In genomic region chr6:105677149-105678031, GRCm38 (mm10) we compare ENCODE assay signal across 10 mouse cellular contexts. TPM values are rescaled to one million over a fixed set of nuclear protein-coding genes. Genes with fewer than 3 reads are reported as not detected.
DNase-seq lines count a peak whose midpoint lies in the region; ATAC-seq lines count a peak whose summit lies in the region.
"Had no signal": no experiment of that assay in that cellular context is flagged by ENCODE, and none has a peak within 500 bp of the region (broad histone marks: within the 10 kb centered on the region; RNA-seq: fewer than 3 reads in every experiment).

Gene Cntn4 (plus strand): TSS chr6:105677660.

- H3K9ac ChIP-seq in heart, embryonic 12.5 days: no peak within 1 kb of the TSS; the same call in 1 of the 2 replicates
- H3K9ac ChIP-seq in embryonic facial prominence, embryonic 13.5 days: peak within 1 kb of the TSS; percentile 61
- no peak within 1 kb of the TSS for H3K9ac ChIP-seq in intestine, embryonic 16.5 days (ENCODE audit: low read depth, low read length)
- no peak within 1 kb of the TSS for H3K9ac ChIP-seq in liver, embryonic 13.5 days

- H3K9me3 ChIP-seq in heart, embryonic 12.5 days (replicated peaks): no peaks in the 10 kb centered on the region
- H3K9me3 ChIP-seq in embryonic facial prominence, embryonic 13.5 days: no peaks in the 10 kb centered on the region
- H3K9me3 ChIP-seq in intestine, embryonic 16.5 days (ENCODE audit: control insufficient read depth, low read length): no peaks in the 10 kb centered on the region
- no peaks in the 10 kb centered on the region for H3K9me3 ChIP-seq in liver, embryonic 13.5 days (replicated peaks)

- ATAC-seq in heart, embryonic 12.5 days (ENCODE audit: insufficient number of reproducible peaks, low FRiP score): no peak
- ATAC-seq in embryonic facial prominence, embryonic 13.5 days (ENCODE audit: insufficient number of reproducible peaks, insufficient read depth, low FRiP score, low TSS enrichment, low read depth): peak; percentile 71
- ATAC-seq in intestine, embryonic 16.5 days: peak; percentile 58
- ATAC-seq in liver, embryonic 13.5 days (ENCODE audit: low read depth): no peak

- peak within 1 kb of the TSS; percentile 34 for H3K4me3 ChIP-seq in heart, embryonic 12.5 days
- peak within 1 kb of the TSS; percentile 48 for H3K4me3 ChIP-seq in embryonic facial prominence, embryonic 13.5 days
- peak within 1 kb of the TSS; percentile 36 for H3K4me3 ChIP-seq in intestine, embryonic 16.5 days (ENCODE audit: low read length)
- H3K4me3 ChIP-seq in liver, embryonic 13.5 days (replicated peaks): no peak within 1 kb of the TSS

- 0 out of 2 replicates have a peak, but pooled peaks cover 7% of the 10 kb centered on the region for H3K4me1 ChIP-seq in heart, embryonic 12.5 days (replicated peaks)
- peaks cover 21% of the 10 kb centered on the region for H3K4me1 ChIP-seq in embryonic facial prominence, embryonic 13.5 days
- H3K4me1 ChIP-seq in intestine, embryonic 16.5 days (ENCODE audit: control insufficient read depth, insufficient read depth, low read length): no peaks in the 10 kb centered on the region
- H3K4me1 ChIP-seq in liver, embryonic 13.5 days (replicated peaks): no peaks in the 10 kb centered on the region

- H3K36me3 ChIP-seq in heart, embryonic 12.5 days: no peaks in the 10 kb centered on the region
- no peaks in the 10 kb centered on the region for H3K36me3 ChIP-seq in embryonic facial prominence, embryonic 13.5 days
- H3K36me3 ChIP-seq in intestine, embryonic 16.5 days (ENCODE audit: control insufficient read depth, insufficient read depth, low read length): no peaks in the 10 kb centered on the region
- no peaks in the 10 kb centered on the region for H3K36me3 ChIP-seq in liver, embryonic 13.5 days

- H3K4me2 ChIP-seq in heart, embryonic 12.5 days: peak within 1 kb of the TSS; percentile 78
- H3K4me2 ChIP-seq in embryonic facial prominence, embryonic 13.5 days: peak within 1 kb of the TSS; percentile 78
- peak within 1 kb of the TSS; percentile 63 for H3K4me2 ChIP-seq in intestine, embryonic 16.5 days (ENCODE audit: low read depth, low read length)
- 0 out of 2 replicates have a peak within 1 kb of the TSS, but pooled peaks have one; percentile 10 for H3K4me2 ChIP-seq in liver, embryonic 13.5 days

- no peak for DNase-seq in heart, postnatal 4 days
- peak; percentile 14 for DNase-seq in Muller cell, postnatal 12 days (ENCODE audit: inconsistent ontology term)
- DNase-seq in liver, embryonic 13.5 days: no peak
- DNase-seq in right cerebral cortex, postnatal 4 days: peak; percentile 62
- no peak for DNase-seq in MN1 (ENCODE audit: low spot score)

- no peak within 1 kb of the TSS for H3K27ac ChIP-seq in heart, embryonic 12.5 days (ENCODE audit: poor library complexity, severe bottlenecking)
- no peak within 1 kb of the TSS for H3K27ac ChIP-seq in embryonic facial prominence, embryonic 13.5 days
- H3K27ac ChIP-seq in intestine, embryonic 16.5 days (ENCODE audit: low read length): no peak within 1 kb of the TSS
- no peak within 1 kb of the TSS for H3K27ac ChIP-seq in liver, embryonic 13.5 days

- peaks cover 47% of the 10 kb centered on the region for H3K27me3 ChIP-seq in heart, embryonic 12.5 days (replicated peaks)
- peaks cover 70% of the 10 kb centered on the region for H3K27me3 ChIP-seq in embryonic facial prominence, embryonic 13.5 days
- peaks cover 21% of the 10 kb centered on the region for H3K27me3 ChIP-seq in intestine, embryonic 16.5 days (replicated peaks; ENCODE audit: control insufficient read depth, insufficient read depth, low read length)
- peaks cover 29% of the 10 kb centered on the region for H3K27me3 ChIP-seq in liver, embryonic 13.5 days
- H3K27me3 ChIP-seq: CH12.LX had no signal

- 3% methylated on average over 40 of the region's 40 CpGs for WGBS in heart, embryonic 12.5 days
- 2% methylated on average over 40 of the region's 40 CpGs for WGBS in embryonic facial prominence, embryonic 13.5 days
- 2% methylated on average over 38 of the region's 40 CpGs for WGBS in intestine, embryonic 16.5 days
- WGBS in liver, embryonic 13.5 days (ENCODE audit: insufficient replicate concordance): 7% methylated on average over 40 of the region's 40 CpGs

RNA-seq across cellular contexts. Expression of gene Cntn4, which starts in this region (rescaled TPM):
- 1.9 and 2.2 TPM in 2 replicates for polyA plus RNA-seq in heart, embryonic 12.5 days (2016; fragmentation: Nextera tagmentation; extraction: Ambion mirVana)
- total RNA-seq in heart, postnatal 4 days (2021): not detected
- 13.3 and 14.5 TPM in 2 replicates for polyA plus RNA-seq in embryonic facial prominence, embryonic 13.5 days (2015; fragmentation: Nextera tagmentation; extraction: Ambion mirVana)
- 0.29 and 0.71 TPM in 2 replicates for polyA plus RNA-seq in intestine, embryonic 16.5 days (2015; fragmentation: Nextera tagmentation; extraction: Ambion mirVana)
- 0.10 and 0.13 TPM in 2 replicates for polyA plus RNA-seq in liver, embryonic 13.5 days (2015; fragmentation: Nextera tagmentation; extraction: Ambion mirVana)
- total RNA-seq: CH12.LX; hematopoietic stem cell, adult 5-6 weeks had no signal

Comparison
In these comparisons a context has a peak if more than half of its experiments do, and no peak if none do; other contexts are left out.
1. Peak in ATAC-seq, H3K4me3 ChIP-seq and H3K4me2 ChIP-seq in intestine, embryonic 16.5 days; RNA of the gene not detected or under 1 TPM.
2. H3K4me2 ChIP-seq: peak in every context shown above with its lines; median percentile 78 in heart, embryonic 12.5 days; 78 in embryonic facial prominence, embryonic 13.5 days; 63 in intestine, embryonic 16.5 days; 10 in liver, embryonic 13.5 days.
3. DNase-seq: peak in Muller cell, postnatal 12 days (single experiment) and right cerebral cortex, postnatal 4 days (single experiment); none in heart, postnatal 4 days (single experiment), liver, embryonic 13.5 days (single experiment) and MN1 (single experiment).